Mouse (Mus musculus): Measurements from ENCODE around the gene Dlst.

Dlst gene

DNA sequence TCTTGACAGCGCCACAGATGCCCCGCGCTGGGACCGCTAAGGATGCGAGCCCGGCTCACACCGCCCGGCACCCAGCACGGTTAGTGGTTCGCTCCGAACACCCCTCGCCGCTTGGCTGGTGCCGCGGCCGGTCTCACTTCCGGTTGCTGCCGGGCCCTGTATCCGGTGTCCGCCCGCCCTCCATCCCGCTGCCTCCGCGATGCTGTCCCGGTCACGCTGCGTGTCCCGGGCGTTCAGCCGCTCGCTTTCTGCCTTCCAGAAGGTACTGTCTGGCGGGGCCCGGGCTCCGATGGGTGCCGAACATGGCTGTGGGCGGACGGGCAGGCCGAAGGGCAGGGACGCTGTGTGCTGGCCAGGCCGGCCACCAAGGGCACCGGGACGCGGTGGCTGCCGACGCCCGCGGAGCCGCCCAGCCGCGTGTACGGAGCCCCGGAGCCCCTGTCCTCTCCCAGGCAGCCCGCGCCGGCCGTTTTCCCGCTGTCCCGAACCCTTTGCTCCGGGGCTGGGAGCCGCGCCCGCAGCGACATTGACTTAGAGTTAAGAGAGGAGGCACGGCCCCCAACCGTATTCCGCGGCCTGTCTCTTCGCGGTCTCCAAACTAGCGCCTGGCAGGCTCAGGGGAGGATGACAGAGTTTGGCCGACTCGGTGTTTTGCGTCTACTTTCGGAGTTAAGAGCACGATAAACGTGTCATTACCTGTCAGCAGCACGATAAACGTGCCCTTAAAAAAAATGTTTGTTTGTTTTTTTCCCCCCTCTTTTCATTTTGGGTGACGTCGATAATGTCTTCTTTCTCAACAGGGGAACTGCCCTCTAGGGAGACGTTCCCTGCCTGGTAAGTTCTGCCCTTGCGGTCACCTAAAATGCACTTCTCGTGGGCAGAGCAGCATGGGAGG lies at the start of gene Dlst, which contains the start of gene Prox2:
TSS of gene Dlst (plus strand) at position 136 of the 895 bp plus-strand sequence.
TSS of gene Prox2 (minus strand) at position 62 of the 895 bp plus-strand sequence.
- DNase-seq (ENCODE audit: low spot score in 2 of 2) = peak; percentile 85 to 86

DNA sequence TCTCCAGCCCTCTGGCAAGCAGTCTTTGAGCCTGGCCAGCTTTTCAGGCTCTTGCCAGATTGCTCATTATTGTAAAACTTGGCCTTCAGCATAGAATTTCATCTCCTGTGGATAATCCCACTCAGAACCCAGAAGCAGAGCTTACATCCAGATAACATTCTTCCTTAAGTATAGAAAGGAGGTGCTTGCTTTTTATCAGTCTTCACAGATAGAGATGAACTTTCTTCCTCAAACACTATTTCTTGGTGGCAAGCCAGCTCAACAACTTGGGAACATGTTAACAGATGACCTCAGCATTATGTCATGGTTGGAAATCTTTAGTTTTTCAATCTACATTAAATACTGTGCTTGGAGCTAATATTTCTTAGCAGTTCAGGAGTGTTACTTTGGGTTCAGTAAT lies 39.6 kb upstream of the Dlst start:
- DNase-seq (ENCODE audit: low spot score in 2 of 2) = no peak

DNA sequence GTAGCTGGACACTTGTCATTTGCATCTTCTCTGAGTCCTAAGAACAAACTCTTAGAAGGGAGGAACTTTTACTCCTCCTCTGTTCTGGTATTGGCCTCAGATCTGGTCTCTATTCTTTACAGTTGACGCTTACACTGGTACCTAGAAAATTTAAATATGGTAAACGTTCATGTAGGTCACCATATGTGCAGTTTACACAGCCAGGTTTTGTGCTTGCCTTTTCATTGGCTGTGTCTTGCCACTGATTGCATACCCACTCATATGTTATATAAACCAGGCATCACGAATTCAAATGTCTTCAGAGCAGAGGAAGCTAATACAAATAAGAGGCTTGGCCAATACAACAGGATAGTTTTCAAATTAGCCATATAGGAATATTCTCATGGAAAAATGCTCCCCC lies 33.5 kb upstream of the Dlst start:
- no peak for DNase-seq (ENCODE audit: low spot score in 2 of 2)

DNA sequence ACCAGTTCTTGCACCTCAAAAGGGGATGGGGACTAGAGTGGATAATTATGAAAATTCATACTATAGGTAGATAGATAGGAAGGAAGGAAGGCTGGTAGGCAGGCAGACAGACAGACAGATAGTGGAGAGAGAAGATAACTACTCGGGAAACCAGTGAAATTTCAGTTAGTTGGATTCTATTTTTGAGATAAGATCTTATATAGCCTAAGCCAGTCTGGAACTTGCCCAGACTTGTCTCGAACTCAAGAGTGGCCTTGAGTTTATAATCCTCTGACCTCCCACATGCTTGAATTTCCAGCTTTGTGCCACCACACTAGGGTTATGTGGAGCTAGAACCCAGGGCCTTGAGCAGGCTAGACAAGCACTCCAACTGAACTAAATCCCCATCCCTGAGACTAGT lies 26.4 kb upstream of the Dlst start:
- no peak for DNase-seq (ENCODE audit: low spot score in 2 of 2)

DNA sequence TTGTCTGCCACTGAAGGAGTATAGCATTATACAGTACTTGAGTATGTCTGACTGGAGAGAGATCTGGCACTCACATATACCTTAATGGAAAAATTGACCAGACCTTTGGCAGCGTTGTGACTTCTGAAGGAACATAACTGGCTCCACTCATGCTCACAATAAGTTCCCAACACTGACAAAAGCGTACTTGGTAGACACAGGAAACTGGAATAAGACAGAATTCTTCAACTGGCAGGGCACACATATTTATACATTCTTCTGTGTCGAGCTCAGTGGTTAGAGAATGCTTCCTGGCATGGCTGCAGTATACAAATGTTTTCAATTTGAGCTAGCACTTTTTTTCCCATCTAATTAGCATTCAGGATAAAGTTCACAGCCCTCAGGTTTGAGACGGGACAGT lies 25.7 kb upstream of the Dlst start:
- no peak for DNase-seq (ENCODE audit: low spot score in 2 of 2)

DNA sequence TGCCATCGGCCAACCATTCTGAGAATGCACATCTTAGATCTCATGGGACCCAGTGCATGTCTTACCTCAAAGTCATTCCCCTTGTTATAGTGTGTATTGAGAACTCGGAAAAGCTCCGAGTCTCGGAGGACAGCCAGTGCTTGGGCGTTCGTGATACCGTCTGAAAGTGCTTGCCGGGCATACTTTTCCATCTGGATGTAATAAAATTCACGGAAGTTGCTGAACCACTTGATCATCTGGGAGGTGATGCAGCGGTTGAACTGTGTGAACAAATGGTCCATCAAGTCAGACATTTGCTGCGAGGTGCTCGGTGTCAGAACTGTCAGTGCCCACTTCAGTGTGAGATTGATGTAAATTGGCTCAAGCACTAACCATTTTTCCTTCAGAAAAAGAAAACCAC lies 22.8 kb upstream of the Dlst start:
- no peak for DNase-seq (ENCODE audit: low spot score in 2 of 2)

DNA sequence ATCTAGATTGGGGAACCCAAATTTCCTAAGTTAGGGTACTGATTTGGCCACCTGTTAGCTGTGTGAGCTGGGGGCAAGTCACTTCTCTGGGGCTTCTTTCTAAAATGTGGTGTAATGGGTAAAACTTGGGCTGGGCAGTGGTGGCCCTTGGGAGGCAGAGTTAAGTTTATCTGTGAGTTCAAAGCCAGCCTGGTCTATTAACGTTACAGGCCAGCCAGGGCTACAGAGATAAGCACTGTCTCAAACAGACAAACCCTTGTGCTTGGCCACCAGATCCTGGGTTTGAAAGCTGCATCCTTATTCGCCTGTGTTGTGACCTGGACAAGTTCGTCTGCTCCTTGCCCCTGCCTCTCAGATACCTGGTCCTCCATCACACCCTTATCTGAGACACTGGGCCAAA lies 19.4 kb upstream of the Dlst start:
- no peak for DNase-seq (ENCODE audit: low spot score in 2 of 2)

DNA sequence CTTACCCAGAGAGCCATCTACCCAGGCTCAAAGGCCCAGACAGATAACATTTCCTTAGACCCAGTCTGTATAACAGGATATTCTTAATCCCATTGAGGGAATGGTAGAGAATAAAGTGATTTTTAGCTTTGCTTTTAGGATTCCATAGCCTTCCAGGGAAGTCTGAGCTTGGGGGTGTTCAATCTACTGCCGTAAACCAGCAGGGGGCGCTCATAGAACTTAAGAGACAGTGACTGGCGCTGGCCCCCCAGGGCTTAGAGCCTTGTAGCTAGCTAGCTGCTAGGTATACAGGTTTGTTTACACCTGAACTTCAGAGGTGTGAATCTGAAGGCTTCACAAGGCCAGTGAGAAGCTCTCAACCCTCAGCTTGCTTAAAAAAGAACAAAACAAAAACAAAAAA lies 18.4 kb upstream of the Dlst start:
- peak; percentile 24 to 44 for DNase-seq (ENCODE audit: low spot score in 2 of 2)

DNA sequence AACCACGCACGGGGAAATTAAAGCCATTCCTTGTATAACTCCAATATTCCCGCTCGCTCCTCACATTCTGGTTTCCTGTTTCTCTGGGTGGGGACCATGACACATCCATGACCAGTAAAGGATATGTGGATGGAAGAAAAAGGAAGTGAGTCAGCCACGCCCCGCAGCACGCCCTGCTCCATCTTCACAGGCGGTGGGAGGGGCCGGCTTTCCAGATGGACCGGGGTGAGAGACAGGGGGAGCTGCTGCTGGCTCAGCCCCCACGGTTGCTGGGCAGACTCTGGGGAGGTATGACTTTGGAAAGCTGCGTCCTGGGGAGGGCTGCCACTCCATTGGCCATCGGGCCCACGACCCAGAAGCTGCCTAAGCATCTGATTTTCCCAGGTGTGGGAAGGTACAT lies 16.6 kb upstream of the Dlst start:
- peak; percentile 30 to 38 for DNase-seq (ENCODE audit: low spot score in 2 of 2)

DNA sequence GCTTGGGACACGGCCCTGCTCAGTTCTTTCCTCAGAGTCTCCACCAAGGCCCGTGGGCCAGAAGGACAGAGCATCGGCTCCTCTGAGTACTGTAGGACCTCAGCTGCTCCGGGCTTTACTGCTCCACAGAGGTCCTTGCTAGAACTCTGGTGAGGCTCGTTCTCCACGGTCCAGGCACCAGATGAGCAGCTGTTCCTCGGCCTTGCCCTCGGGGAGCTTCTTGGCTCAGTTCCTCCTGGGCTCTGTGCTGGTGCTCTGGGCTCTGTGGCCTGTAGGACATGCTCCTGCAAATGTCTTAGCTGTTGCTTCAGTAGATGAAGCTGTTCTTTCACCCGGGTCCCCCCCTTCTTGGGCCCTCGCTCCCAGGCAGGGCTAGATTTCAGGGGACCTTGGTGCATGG lies 15.9 kb upstream of the Dlst start:
- DNase-seq (ENCODE audit: low spot score in 2 of 2) = peak in 1 of 2 experiments; percentile 19

DNA sequence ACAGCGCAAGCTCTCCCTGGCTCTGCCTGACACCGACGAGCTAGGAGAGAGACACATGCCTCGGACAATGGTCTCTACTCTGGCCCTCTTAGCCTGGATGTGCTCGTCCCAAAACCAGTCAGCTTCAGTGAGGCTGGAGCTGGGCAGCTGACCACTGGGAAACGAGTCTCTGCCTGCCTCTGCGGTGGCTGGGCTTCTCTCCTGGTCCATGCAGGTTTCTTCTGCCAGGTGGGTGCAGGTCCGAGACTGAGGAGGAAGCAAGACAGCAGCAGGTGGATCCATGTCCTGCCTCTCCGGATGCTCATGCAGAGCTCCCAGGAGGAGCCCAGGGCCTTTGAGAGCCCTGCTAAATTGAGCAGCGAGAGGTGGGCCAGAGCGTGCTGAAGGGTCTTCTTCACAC lies 15.5 kb upstream of the Dlst start:
- no peak for DNase-seq (ENCODE audit: low spot score in 2 of 2)

DNA sequence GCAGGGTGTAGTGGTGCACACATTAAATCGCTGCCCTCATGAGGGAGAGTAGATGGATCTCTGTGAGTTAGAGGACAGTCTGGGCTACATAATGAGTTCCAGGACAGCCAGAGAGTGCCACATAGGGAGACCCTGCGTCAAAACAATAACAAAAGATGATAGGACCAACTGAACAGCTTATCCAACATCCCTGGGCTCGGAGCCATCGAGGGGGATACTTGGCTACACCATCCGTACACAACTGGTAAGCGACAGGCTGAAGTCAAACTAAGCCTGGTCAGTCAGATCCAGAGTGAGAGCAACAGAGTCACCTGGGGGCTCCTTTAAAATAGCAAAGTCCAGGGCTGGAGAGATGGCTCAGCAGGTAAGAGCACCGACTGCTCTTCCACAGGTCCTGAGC lies 14.8 kb upstream of the Dlst start:
- DNase-seq (ENCODE audit: low spot score in 2 of 2) = no peak

DNA sequence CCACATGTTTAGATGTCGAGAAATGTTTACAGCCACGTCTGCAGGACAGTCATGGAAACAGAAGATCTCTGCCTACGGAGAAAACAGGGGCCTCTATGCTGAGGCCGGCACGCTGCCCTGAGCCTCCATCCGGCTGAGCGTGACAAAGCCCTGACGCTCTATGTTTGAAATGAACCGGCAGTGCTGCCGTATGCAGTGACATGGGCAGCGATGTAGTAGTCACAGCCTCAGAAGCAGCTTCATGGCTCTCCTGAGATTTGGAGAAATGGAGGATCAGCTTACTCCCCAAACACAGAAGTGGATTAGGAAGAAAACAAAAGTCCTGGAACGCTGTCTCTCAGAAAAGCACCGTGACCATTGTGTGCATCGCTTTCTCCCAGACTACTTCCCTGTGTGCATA lies 9.6 kb upstream of the Dlst start:
- no peak for DNase-seq (ENCODE audit: low spot score in 2 of 2)

DNA sequence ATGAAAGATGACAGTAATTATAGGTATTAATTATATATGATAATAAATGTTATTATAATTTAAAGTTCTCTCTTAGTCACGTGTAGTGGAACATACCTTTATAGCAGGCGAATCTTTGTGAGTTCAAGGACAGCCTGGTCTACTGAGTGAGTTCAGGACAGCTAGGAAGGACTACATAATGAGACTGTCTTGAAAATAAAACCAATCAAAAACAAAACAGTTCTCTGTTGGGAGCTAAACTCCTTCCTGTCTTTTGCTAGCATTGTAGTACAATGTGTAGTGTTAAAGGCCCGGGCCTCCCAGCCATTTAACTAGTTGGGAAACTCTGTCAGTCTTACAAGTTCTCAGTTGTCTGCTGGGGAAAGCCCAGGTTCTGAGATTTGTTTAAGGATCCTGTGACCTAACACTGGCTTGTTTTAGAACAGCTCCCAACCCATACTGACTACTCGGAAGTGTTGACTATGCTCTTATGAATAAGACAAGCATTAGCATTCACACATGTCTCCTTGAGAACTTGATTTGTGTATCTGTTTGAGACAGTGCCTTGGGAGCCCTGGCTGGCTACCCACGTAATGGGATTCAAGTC lies 9.0 kb upstream of the Dlst start:
- no peak for DNase-seq (ENCODE audit: low spot score in 2 of 2)

DNA sequence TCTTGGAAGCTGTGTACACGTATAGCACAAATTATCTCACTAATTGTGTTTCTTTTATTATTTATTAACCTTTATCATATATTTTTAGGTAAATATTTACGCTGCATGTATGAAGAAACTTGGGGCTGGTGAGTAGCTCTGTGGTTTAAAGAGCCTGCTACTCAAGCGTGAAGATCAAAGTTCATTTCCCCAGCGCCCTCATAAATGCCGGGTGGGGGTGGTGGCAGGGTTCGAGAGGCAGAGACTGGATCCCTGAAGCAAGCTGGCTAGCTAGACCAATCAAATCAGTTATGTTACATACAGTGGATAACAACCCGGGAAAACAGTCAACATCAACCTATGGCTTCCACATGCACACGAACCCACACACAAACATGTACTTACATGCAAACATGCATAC lies 7.5 kb upstream of the Dlst start:
- no peak for DNase-seq (ENCODE audit: low spot score in 2 of 2)

DNA sequence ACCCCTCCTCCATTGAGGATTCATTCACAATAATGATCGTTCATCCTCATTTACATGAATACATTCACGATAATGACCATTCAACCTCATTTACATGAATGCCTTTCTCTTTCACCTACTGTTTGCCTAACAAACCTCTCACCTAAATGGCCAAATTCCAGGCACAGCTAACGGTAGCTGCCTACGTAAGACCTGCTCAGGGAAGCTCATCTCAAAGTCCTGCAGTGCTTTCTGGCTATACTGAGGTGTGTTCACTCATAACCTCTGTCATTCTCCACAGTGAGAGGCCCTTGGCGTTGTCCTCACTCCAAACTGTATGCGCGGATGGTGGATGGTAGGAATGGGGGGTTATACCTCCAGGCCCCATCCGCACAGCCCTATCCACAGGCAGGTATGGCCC lies 5.8 kb upstream of the Dlst start:
- no peak for DNase-seq (ENCODE audit: low spot score in 2 of 2)

DNA sequence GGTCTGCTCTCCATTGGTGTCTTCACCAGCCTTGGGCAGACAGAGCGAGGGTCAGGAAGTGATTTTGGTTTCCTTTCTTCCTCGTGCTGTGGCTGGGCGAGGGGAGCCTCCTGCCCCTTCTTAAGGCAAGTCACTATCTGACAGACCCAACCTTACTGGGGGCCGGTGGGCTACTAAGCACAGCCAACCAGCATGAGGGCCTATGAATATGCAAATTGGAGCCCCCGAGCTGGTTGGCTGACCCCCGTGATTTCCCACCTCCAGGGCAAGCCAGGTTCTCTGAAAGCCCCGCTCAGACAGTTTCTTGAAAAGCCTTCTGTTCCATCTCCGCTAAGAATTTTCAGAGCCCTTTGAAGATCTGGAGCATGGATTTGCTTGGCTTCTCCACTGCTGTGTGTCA lies 4.3 kb upstream of the Dlst start:
- no peak for DNase-seq (ENCODE audit: low spot score in 2 of 2)

DNA sequence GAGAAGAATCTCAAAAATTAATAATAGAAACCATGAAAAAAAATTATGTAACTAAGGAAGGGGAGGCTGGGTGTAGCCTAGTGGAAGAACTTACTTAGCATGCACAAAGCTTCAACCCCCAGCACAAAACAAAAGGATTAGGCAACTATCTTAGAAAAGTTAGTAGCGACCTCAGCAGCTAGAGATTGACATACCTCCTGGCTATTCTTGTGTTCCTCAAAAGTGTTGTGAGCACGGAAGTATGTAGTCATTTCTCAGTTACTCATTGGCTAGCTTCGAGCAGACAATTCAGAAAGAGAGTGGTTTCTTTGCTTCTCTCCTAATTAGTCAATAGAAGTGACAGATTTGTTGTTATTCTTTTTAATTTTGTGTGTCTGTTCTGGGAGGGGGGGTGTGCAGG lies 2.0 kb upstream of the Dlst start:
- DNase-seq (ENCODE audit: low spot score in 2 of 2) = no peak

DNA sequence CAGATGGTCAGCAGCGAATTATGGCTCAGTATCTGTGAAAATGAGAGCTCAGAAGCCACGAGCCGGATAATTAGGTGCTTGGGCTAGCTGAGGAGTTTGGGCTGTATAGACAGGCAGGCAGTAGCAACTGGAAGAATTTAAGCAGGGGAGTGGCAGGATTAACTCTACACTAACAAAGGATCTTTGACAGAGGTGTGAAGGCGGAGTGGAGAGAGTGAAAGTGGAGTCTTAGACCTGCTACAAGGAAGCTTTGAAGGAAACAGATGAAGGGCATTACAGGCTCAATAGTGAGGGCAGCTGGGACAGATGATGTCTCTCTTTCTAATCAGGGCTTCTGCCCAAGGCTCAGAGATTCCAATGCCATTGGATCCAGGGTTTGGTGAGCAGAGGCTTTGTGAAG lies 1.2 kb upstream of the Dlst start:
- no peak for DNase-seq (ENCODE audit: low spot score in 2 of 2)

DNA sequence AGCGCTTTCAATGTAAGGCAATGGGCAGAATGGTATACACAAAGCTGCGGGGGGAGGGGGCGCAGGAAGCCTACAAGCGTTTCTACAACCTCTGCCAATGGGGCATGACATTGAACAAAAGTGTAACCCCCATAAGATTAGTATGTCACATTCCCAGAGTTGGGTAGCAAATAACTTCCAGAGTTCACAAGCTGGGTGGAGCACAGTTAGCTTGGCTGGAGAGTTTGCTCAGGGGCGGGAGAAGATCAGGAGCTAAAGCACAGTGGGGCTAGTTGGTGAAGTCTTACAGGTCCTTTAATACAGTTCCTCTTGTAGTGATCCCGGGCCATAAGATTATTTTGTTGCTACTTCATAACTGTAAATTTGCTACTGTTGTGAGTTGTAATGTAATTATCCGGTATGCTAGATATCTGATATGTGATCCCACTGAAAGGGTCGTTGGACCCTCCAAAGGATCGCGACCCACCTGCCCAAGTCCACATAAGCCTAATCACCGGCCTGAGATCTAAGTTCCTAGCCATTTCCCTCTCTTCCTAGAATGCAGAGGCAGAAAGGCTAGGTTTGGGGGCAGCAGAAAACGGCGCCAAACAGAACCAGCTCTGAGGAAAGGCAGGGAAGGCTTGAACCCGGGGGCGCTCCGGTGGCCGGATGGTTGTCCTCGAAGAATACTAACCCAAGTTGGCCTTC lies 479 bp upstream of the Dlst start:
- DNase-seq (ENCODE audit: low spot score in 2 of 2) = peak in 1 of 2 experiments; percentile 14

DNA sequence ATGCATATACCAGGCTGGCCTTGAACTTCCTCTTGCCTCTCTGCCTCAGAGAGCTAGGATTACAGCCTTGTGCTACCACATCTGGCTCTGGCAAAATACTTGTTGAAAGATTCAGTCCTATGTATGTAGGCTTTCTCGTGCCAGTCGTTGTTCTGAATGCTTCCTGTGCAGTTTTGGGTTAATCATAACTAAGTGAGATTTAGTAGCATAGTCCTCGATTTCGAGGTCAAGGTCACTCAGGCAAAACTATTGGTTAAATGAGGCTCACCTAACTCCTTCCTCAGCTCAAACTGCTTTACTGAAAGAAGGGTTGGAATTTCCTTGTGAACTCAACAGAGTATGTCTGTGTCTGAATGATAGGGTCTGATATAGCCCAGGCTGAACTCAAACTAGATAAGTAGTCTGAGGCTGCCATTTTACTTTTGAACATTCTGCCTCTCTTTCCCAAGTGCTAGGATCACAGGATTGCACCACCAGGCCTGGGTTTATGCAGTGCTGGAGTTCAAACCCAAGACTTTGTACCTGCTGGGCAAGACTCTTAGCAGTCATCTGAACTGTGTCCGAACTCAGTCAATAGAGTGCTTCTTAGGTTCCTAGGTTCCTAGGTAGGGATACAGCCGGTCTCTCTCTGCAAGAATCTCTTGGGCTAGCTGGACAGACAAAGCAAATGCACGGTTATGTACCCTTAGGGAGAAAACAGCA lies 2.1 kb downstream of the Dlst start:
- no peak for DNase-seq (ENCODE audit: low spot score in 2 of 2)

DNA sequence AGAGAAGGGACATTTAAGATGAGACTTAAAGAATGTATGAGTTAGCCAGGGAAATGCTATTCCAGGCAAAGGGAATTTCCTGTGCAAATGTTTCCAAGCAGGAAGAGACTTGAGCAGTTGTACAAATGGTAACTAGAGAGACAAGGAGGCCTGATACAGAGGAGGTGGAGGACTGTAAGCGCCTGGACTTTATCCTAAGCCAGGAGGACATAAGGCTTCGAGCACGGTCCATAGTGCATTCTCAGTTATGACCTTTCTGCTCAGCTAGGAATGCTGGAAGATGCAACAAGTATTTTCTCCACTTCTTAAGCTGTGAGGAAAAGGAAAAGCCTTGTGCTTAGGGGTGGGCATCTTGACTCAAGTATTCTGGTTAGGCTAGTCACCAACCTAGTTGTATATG lies 2.7 kb downstream of the Dlst start:
- no peak for DNase-seq (ENCODE audit: low spot score in 2 of 2)
